In genomic region chr17:15830766-15831644, GRCm38 (mm10) we compare ENCODE assay signal across 8 mouse cellular contexts. TPM values are rescaled to one million over a fixed set of nuclear protein-coding genes. Genes with fewer than 3 reads are reported as not detected.
DNase-seq lines count a peak whose midpoint lies in the region; ATAC-seq and TF ChIP-seq lines count a peak whose summit lies in the region.

Gene Rgmb (minus strand): TSS chr17:15831039.

- H3K4me1 ChIP-seq in intestine, embryonic 15.5 days (replicated peaks), result peaks cover 10% of the 10 kb centered on the region; the same call in 1 of the 2 replicates
- H3K4me1 ChIP-seq in limb, embryonic 15.5 days, result peaks cover 19% of the 10 kb centered on the region
- H3K4me1 ChIP-seq in olfactory bulb, adult 2 months (ENCODE audit: control insufficient read depth, insufficient read depth, low read length), result peaks cover 9% of the 10 kb centered on the region

- peak within 1 kb of the TSS; percentile 68 for H3K9ac ChIP-seq in intestine, embryonic 15.5 days
- H3K9ac ChIP-seq in limb, embryonic 15.5 days, result peak within 1 kb of the TSS; percentile 61

- no peaks in the 10 kb centered on the region for H3K9me3 ChIP-seq in intestine, embryonic 15.5 days
- H3K9me3 ChIP-seq in limb, embryonic 15.5 days, result no peaks in the 10 kb centered on the region

- no peaks in the 10 kb centered on the region for H3K27me3 ChIP-seq in intestine, embryonic 15.5 days (replicated peaks)
- no peaks in the 10 kb centered on the region for H3K27me3 ChIP-seq in limb, embryonic 15.5 days

- DNase-seq in urinary bladder, adult 2 months (ENCODE audit: low spot score), result peak; percentile 44
- no peak for DNase-seq in urinary bladder, postnatal 25 days (ENCODE audit: low spot score)
- peak; percentile 39 to 52 for DNase-seq in cerebellum, postnatal 25 days
- peak; percentile 41 to 58 for DNase-seq in gastrocnemius, postnatal 4 days (ENCODE audit: low spot score in 2 of 2)

- H3K36me3 ChIP-seq in intestine, embryonic 15.5 days, result no peaks in the 10 kb centered on the region
- no peaks in the 10 kb centered on the region for H3K36me3 ChIP-seq in limb, embryonic 15.5 days

- no peak for TF ChIP-seq POLR2A in olfactory bulb, adult 2 months (IDR thresholded peaks at IDR 0.05; ENCODE audit: insufficient read depth, low read depth, low read length)

- H3K4me2 ChIP-seq in intestine, embryonic 15.5 days (replicated peaks), result peak within 1 kb of the TSS; percentile 94
- peak within 1 kb of the TSS; percentile 86 for H3K4me2 ChIP-seq in limb, embryonic 15.5 days

- under 1% methylated on average over 55 of the region's 55 CpGs for WGBS in intestine, embryonic 15.5 days
- WGBS in limb, embryonic 15.5 days, result 2% methylated on average over 50 of the region's 55 CpGs
- WGBS in olfactory bulb, adult 2 months, result under 1% methylated on average over 55 of the region's 55 CpGs

- H3K27ac ChIP-seq in intestine, embryonic 15.5 days, result peak within 1 kb of the TSS; percentile 95
- H3K27ac ChIP-seq in limb, embryonic 15.5 days, result peak within 1 kb of the TSS; percentile 89
- H3K27ac ChIP-seq in olfactory bulb, adult 2 months (ENCODE audit: insufficient read depth, low read depth, low read length), result peak within 1 kb of the TSS; percentile 87

- peak; percentile 34 for ATAC-seq in intestine, embryonic 15.5 days
- ATAC-seq in limb, embryonic 15.5 days (ENCODE audit: insufficient number of reproducible peaks, low FRiP score, low TSS enrichment, low read depth), result peak; percentile 36; the same call in 1 of the 2 replicates
- no peak for ATAC-seq in erythroid progenitor cell, adult 5-6 weeks (replicated peaks; ENCODE audit: low FRiP score, poor library complexity, severe bottlenecking)

- peak within 1 kb of the TSS; percentile 65 for H3K4me3 ChIP-seq in intestine, embryonic 15.5 days (replicated peaks)
- H3K4me3 ChIP-seq in limb, embryonic 15.5 days, result peak within 1 kb of the TSS; percentile 59
- H3K4me3 ChIP-seq in olfactory bulb, adult 2 months (ENCODE audit: insufficient read depth, low read depth, low read length), result peak within 1 kb of the TSS; percentile 73

- TF ChIP-seq CTCF in olfactory bulb, adult 2 months (IDR thresholded peaks at IDR 0.05; ENCODE audit: insufficient read depth, low read depth, low read length), result no peak

RNA-seq across cellular contexts. Expression of gene Rgmb, which starts in this region (rescaled TPM):
- 47.3 and 61.1 TPM in 2 replicates for polyA plus RNA-seq in urinary bladder, adult 2 months (2012; rRNA removed)
- 10 to 100 TPM; 70.7 to 85.5 TPM for total RNA-seq in gastrocnemius, postnatal 4 days (2021)
- 30.5 and 32.5 TPM in 2 replicates for polyA plus RNA-seq in intestine, embryonic 15.5 days (2015; fragmentation: Nextera tagmentation; extraction: Ambion mirVana)
- polyA plus RNA-seq in limb, embryonic 15.5 days (2015; fragmentation: Nextera tagmentation; extraction: Ambion mirVana), result 20.5 and 21.8 TPM in 2 replicates
- not detected in 2 replicates for polyA plus RNA-seq in olfactory bulb, adult 2 months (2012; ENCODE audit: insufficient read depth, insufficient read length, low replicate concordance, missing spikeins)
- not detected in 2 replicates for total RNA-seq in erythroid progenitor cell, adult 5-6 weeks (2015; ENCODE audit: low replicate concordance)
- not detected in 2 replicates for total RNA-seq in erythroid progenitor cell, adult 5-6 weeks (2017; ENCODE audit: low replicate concordance)

Comparison
In these comparisons a context has a peak if more than half of its experiments do, and no peak if none do; other contexts are left out.
1. RNA of gene Rgmb (total RNA-seq): 70.7 to 85.5 TPM in gastrocnemius, postnatal 4 days; not detected in erythroid progenitor cell, adult 5-6 weeks; every median in the first group is over 10 times any median in the second.
2. Peak in every context shown above with its lines, with median percentiles within 50 percentile points of each other: H3K27ac ChIP-seq and H3K4me3 ChIP-seq.